Mouse (Mus musculus) neutrophil, adult 5-6 weeks (primary cell): Measurements from ENCODE around the gene Brf1. TPM values are rescaled to one million over a fixed set of nuclear protein-coding genes. Genes with fewer than 3 reads are reported as not detected.

Source experiments
- ATAC-seq: fragments of 151-379, 151-347 bp; 2 replicates; pipeline ENCODE4 v1.8.0; 2017; ENCODE audit warnings: mild to moderate bottlenecking, moderate TSS enrichment; ENCODE audit not compliant: insufficient number of reproducible peaks, poor library complexity, low FRiP score, severe bottlenecking; ENCODE audit errors: extremely low read depth
- total RNA-seq: library from RNA; stranded (forward); fragments of 200-1000 nt; gene quantifications from 2 replicates; pipeline ENCODE4 v1.2.3, GENCODE M21; 2017

The Brf1 gene
- total RNA-seq, 1 experiment from 2014 or later = 104 TPM

GRCm38 (mm10) chr12:112917906-112918305 lies 82.6 kb downstream of the Brf1 start:
- no peak for ATAC-seq

GRCm38 (mm10) chr12:112917486-112917885 lies 83.0 kb downstream of the Brf1 start:
- ATAC-seq = no peak

GRCm38 (mm10) chr12:112916698-112917400 lies 83.7 kb downstream of the Brf1 start:
- no peak for ATAC-seq

- no peak for ATAC-seq
These were observed 84.9 kb downstream of the Brf1 start for GRCm38 (mm10) chr12:112915587-112915986.

- ATAC-seq = no peak
These were observed 86.0 kb downstream of the Brf1 start for GRCm38 (mm10) chr12:112914527-112914926.

GRCm38 (mm10) chr12:112912951-112913745 lies 87.4 kb downstream of the Brf1 start:
- ATAC-seq = no peak

GRCm38 (mm10) chr12:112911701-112912100 lies 88.8 kb downstream of the Brf1 start:
- ATAC-seq = no peak

Other genes starting within 250 kb of the Brf1 start
- gene Pld4, start 240.0 kb downstream of the Brf1 start, total RNA-seq = 98.0 and 114 TPM in 2 replicates
- not detected in 2 replicates for gene Ahnak2, start 198.0 kb downstream of the Brf1 start, total RNA-seq
- 0.37 and 0.70 TPM in 2 replicates for gene Clba1, start 191.8 kb downstream of the Brf1 start, total RNA-seq
- 30.7 and 32.0 TPM in 2 replicates for gene Cdca4, start 171.3 kb downstream of the Brf1 start, total RNA-seq
- 40.9 and 41.1 TPM in 2 replicates for gene Gpr132, start 132.5 kb downstream of the Brf1 start, total RNA-seq
- gene Jag2, start 70.9 kb downstream of the Brf1 start, total RNA-seq = 0.70 and 0.86 TPM in 2 replicates
- gene Nudt14, start 58.6 kb downstream of the Brf1 start, total RNA-seq = 4.2 and 4.7 TPM in 2 replicates
- gene Btbd6, start 24.2 kb downstream of the Brf1 start, total RNA-seq = 6.1 and 7.2 TPM in 2 replicates
- gene Pacs2, start 13.8 kb upstream of the Brf1 start, total RNA-seq = 17.2 and 23.0 TPM in 2 replicates
- 0.81 and 2.5 TPM in 2 replicates for gene Tex22, start 73.8 kb upstream of the Brf1 start, total RNA-seq
- gene Mta1, start 97.6 kb upstream of the Brf1 start, total RNA-seq = 12.8 and 17.7 TPM in 2 replicates
- gene Crip2, start 139.5 kb upstream of the Brf1 start, total RNA-seq = 0.70 and 1.2 TPM in 2 replicates
- gene Crip1, start 145.6 kb upstream of the Brf1 start, total RNA-seq = 361 and 448 TPM in 2 replicates
- gene Tedc1, start 155.7 kb upstream of the Brf1 start, total RNA-seq = 3.8 and 7.9 TPM in 2 replicates
- not detected in 2 replicates for gene Tmem121, start 185.2 kb upstream of the Brf1 start, total RNA-seq